Mouse (Mus musculus): ENCODE data around the gene Fam160b1. TPM values are rescaled to one million over a fixed set of nuclear protein-coding genes. Genes with fewer than 3 reads are reported as not detected.

The Fam160b1 gene
- polyA plus RNA-seq, 1 experiment from 2014 or later, result 16.6 TPM

DNA sequence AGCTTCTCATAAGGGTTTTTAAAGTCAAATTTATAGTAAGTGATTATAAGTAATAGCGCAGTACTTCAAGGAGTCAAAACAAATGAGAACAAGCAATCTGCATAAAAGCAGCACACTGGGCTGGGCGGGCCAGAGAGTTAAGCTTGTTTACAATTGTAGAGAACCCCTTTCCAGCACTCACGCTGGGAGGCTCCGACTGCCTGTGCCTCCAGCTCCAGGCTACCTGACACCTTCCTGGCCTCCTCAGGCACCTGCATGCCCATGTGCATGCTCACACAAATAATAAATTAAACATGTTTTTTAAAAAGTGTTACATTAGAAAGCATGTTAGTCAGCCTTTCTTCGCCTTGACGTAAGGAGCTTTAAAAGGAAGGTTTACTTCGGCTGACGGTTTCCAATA lies 25.3 kb upstream of the Fam160b1 start:
- no peak overlapping the region for H3K27ac ChIP-seq (ENCODE audit: low read length)
- ATAC-seq (ENCODE audit: insufficient number of reproducible peaks, insufficient read depth, low FRiP score, low read depth), result no peak
- no peaks in the 10 kb centered on the region for H3K4me1 ChIP-seq (ENCODE audit: control insufficient read depth, insufficient read depth, low read length)
- no peaks in the 10 kb centered on the region for H3K36me3 ChIP-seq (ENCODE audit: control insufficient read depth, insufficient read depth, low read length)
- no peaks in the 10 kb centered on the region for H3K27me3 ChIP-seq (ENCODE audit: control insufficient read depth, insufficient read depth, low read length)
- 50% methylated on average over 8 of the region's 8 CpGs for WGBS
- H3K4me2 ChIP-seq (replicated peaks; ENCODE audit: low read depth, low read length), result no peak overlapping the region
- no peak overlapping the region for H3K9ac ChIP-seq (replicated peaks; ENCODE audit: low read depth, low read length)
- H3K4me3 ChIP-seq (ENCODE audit: low read depth, low read length), result no peak overlapping the region
- no peaks in the 10 kb centered on the region for H3K9me3 ChIP-seq (ENCODE audit: control insufficient read depth, low read depth, low read length)

DNA sequence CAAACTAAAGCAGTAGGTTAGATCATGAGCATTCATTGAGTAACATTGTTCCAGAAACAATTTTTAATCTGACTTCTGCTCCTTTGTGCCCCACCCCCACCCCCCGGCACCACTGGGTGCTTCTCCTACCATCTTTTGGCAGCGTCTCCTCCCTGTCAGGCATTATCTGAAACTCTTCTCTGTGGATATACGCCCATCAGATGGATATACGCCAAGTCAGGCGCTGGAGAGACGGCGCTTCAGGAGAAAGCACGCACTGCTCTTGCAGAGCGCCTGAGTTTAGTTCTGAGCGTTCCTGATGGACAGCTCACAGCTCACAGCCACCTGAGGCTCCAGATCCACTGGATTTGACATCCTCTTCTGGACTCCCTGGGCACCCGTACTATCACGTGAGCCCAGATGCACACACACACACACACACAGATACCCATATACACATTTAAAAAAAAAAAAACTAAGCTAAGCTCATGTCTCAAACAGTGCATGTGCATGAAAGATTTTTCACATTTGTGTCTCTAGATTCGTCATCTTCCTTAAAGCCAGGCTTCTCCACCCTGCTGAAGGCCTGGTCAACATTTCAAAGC lies 21.1 kb upstream of the Fam160b1 start:
- Histone ChIP-seq H3K36me3 (ENCODE audit: control insufficient read depth, insufficient read depth, low read length) (no peaks in the 10 kb centered on the region), H3K4me1 (ENCODE audit: control insufficient read depth, insufficient read depth, low read length) (no peaks in the 10 kb centered on the region)
- WGBS, result 78% methylated on average over 13 of the region's 13 CpGs

DNA sequence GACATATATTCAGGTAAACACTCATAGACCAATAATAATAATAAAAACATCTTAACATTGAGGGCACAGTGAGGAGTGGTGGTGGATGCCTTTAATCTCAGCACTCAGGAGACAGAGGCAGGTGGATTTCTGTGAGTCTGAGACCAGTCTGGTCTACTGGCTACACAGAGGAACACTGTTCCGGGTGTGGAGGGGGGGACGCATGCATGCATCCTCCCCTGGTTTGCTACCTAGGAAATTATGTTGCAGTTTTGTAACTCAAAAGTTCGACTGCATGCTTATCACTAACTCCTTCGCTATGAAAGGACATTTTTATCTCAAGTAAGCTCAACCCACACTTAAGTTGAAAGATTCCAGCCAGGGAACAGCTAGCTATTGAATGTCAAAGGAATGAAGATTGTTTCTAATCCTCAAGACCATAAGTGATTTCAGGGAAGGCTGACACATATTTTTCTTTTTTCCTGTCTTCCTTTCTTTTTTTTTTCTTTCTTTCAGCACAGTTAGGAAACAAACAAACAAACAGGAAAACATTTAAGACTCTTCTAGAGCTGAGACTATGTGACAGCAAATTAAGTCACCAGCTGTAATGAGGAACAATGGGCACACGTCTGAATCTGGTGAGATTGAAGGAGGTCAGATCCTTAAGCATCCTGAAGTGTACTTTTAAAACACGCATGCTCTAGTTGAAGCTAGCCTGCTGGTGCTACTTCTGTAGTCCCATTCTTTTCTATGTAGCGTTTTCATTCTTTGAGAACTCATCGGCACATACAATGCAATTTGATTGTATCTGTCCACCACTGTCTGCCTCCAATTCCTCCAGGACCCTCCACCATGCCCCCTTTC lies 19.4 kb upstream of the Fam160b1 start:
- Histone ChIP-seq H3K9ac (replicated peaks; ENCODE audit: low read depth, low read length) (no peak overlapping the region), H3K36me3 (ENCODE audit: control insufficient read depth, insufficient read depth, low read length) (no peaks in the 10 kb centered on the region), H3K4me3 (ENCODE audit: low read depth, low read length) (no peak overlapping the region), H3K4me1 (ENCODE audit: control insufficient read depth, insufficient read depth, low read length) (no peaks in the 10 kb centered on the region), H3K9me3 (ENCODE audit: control insufficient read depth, low read depth, low read length) (no peaks in the 10 kb centered on the region), H3K27me3 (ENCODE audit: control insufficient read depth, insufficient read depth, low read length) (no peaks in the 10 kb centered on the region), H3K4me2 (replicated peaks; ENCODE audit: low read depth, low read length) (no peak overlapping the region), H3K27ac (ENCODE audit: low read length) (no peak overlapping the region)
- no peak for ATAC-seq (ENCODE audit: insufficient number of reproducible peaks, insufficient read depth, low FRiP score, low read depth)
- WGBS, result 71% methylated on average over 8 of the region's 8 CpGs

More for the DNA sequence above, 21.1 kb upstream of the Fam160b1 start:
- Histone ChIP-seq H3K4me3 (ENCODE audit: low read depth, low read length) (no peak overlapping the region), H3K27me3 (ENCODE audit: control insufficient read depth, insufficient read depth, low read length) (no peaks in the 10 kb centered on the region), H3K9me3 (ENCODE audit: control insufficient read depth, low read depth, low read length) (no peaks in the 10 kb centered on the region), H3K9ac (replicated peaks; ENCODE audit: low read depth, low read length) (no peak overlapping the region), H3K4me2 (replicated peaks; ENCODE audit: low read depth, low read length) (no peak overlapping the region), H3K27ac (ENCODE audit: low read length) (no peak overlapping the region)
- ATAC-seq (ENCODE audit: insufficient number of reproducible peaks, insufficient read depth, low FRiP score, low read depth), result no peak

DNA sequence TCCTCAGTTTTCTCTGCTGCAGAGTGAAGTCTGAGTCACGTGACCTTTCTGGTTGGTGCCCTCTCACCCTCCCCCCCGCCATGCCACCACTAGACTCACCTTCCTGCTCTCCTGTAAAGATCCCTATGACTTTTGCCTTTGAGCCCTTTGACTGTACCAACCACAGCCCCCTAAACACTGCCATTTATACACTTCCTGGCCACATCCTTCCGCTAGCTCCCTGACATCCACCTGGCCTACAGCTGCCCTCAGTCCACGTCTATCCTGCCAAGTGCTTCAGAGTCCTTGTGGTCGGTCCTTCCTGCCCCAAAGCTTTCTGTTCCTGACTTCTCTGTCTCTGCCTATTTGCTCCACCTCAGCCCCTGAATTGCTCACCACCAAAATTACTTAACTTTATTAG lies 16.6 kb upstream of the Fam160b1 start:
- 68% methylated on average over 5 of the region's 5 CpGs for WGBS

DNA sequence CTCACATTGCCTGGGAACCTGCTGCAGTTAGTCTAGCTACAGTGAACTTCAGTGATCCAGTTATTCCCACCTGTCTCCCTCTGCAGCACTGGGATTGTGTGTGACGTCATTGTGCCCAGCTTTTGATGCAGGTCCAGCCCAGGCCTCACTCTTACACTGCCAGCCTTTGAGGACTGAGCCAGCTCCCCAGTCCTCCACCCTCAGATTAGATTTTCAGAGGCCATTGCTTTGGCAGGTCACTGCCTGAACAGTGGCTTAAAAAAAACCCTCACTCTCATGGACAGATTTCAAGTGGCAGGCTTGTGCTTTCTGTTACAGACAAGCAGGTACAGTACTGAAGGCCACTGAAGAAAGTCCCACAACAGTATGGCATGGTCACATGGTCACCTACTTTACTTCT lies 15.8 kb upstream of the Fam160b1 start:
- no peak overlapping the region for H3K9ac ChIP-seq (replicated peaks; ENCODE audit: low read depth, low read length)
- H3K4me1 ChIP-seq (ENCODE audit: control insufficient read depth, insufficient read depth, low read length), result no peaks in the 10 kb centered on the region
- no peak for ATAC-seq (ENCODE audit: insufficient number of reproducible peaks, insufficient read depth, low FRiP score, low read depth)
- H3K4me3 ChIP-seq (ENCODE audit: low read depth, low read length), result no peak overlapping the region
- H3K4me2 ChIP-seq (replicated peaks; ENCODE audit: low read depth, low read length), result no peak overlapping the region
- H3K36me3 ChIP-seq (ENCODE audit: control insufficient read depth, insufficient read depth, low read length), result no peaks in the 10 kb centered on the region
- H3K27ac ChIP-seq (ENCODE audit: low read length), result no peak overlapping the region
- 73% methylated on average over 1 of the region's 1 CpGs for WGBS
- H3K9me3 ChIP-seq (ENCODE audit: control insufficient read depth, low read depth, low read length), result peaks cover 8% of the 10 kb centered on the region; the same call in 1 of the 2 replicates
- H3K27me3 ChIP-seq (ENCODE audit: control insufficient read depth, insufficient read depth, low read length), result no peaks in the 10 kb centered on the region

More for the DNA sequence above, 16.6 kb upstream of the Fam160b1 start:
- peaks cover 8% of the 10 kb centered on the region; the same call in 1 of the 2 replicates for H3K9me3 ChIP-seq (ENCODE audit: control insufficient read depth, low read depth, low read length)
- H3K27me3 ChIP-seq (ENCODE audit: control insufficient read depth, insufficient read depth, low read length), result no peaks in the 10 kb centered on the region
- ATAC-seq (ENCODE audit: insufficient number of reproducible peaks, insufficient read depth, low FRiP score, low read depth), result no peak
- H3K4me1 ChIP-seq (ENCODE audit: control insufficient read depth, insufficient read depth, low read length), result no peaks in the 10 kb centered on the region
- no peaks in the 10 kb centered on the region for H3K36me3 ChIP-seq (ENCODE audit: control insufficient read depth, insufficient read depth, low read length)
- no peak overlapping the region for H3K4me2 ChIP-seq (replicated peaks; ENCODE audit: low read depth, low read length)
- H3K27ac ChIP-seq (ENCODE audit: low read length), result no peak overlapping the region
- no peak overlapping the region for H3K9ac ChIP-seq (replicated peaks; ENCODE audit: low read depth, low read length)
- H3K4me3 ChIP-seq (ENCODE audit: low read depth, low read length), result no peak overlapping the region

DNA sequence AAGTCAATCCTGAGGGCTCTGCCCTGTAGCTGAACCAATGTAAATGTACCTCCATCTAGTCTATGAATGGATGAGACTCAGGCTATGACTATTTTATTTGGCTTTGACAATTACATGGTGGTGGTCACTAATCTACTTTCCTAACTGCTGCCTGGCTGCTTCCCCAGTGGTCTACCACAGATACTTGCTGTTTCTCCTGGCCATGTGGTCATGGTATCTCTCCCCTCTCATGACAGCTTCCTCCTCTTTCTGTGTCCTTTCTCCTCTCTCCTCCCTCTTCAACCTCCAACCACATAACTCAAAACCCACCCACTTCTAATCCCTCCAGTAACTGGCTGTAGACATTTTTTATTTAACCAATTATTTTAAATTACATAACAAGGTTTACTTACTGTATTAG lies 11.4 kb upstream of the Fam160b1 start:
- Histone ChIP-seq H3K4me3 (ENCODE audit: low read depth, low read length) (no peak overlapping the region), H3K4me2 (replicated peaks; ENCODE audit: low read depth, low read length) (no peak overlapping the region), H3K27ac (ENCODE audit: low read length) (no peak overlapping the region), H3K9me3 (ENCODE audit: control insufficient read depth, low read depth, low read length) (peaks cover 8% of the 10 kb centered on the region; the same call in 1 of the 2 replicates), H3K9ac (replicated peaks; ENCODE audit: low read depth, low read length) (no peak overlapping the region), H3K27me3 (ENCODE audit: control insufficient read depth, insufficient read depth, low read length) (no peaks in the 10 kb centered on the region), H3K4me1 (ENCODE audit: control insufficient read depth, insufficient read depth, low read length) (no peaks in the 10 kb centered on the region), H3K36me3 (ENCODE audit: control insufficient read depth, insufficient read depth, low read length) (no peaks in the 10 kb centered on the region)
- no peak for ATAC-seq (ENCODE audit: insufficient number of reproducible peaks, insufficient read depth, low FRiP score, low read depth)

DNA sequence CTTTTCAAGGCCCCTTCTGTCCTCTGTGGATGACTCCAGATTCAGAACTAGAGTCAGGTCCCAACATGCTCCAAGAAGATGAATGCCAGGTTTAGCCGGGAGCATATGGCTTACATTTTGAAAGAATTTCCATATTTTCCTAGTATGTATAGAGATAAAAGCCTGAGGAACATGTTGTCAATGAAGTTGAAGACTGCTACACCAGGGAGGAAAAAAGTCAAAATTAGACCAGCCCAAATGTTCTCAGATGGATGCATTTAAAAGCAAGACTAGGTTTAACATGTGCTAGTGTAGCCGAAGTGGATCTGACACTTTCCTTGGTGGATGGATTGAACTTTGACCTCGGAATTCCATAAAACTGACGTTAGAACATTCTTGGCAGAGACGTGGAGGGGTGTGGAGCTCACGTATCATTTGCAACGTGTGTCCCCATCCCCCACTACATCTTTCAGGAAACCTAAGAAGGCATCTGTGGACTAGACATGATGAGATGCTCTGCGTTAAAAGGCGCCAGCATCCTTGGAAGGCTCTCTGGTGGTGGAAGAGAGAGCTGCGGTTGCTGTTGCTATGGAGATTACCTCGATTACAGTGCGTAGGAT lies 8.0 kb upstream of the Fam160b1 start:
- Histone ChIP-seq H3K27ac (ENCODE audit: low read length) (no peak overlapping the region), H3K27me3 (ENCODE audit: control insufficient read depth, insufficient read depth, low read length) (no peaks in the 10 kb centered on the region), H3K4me2 (replicated peaks; ENCODE audit: low read depth, low read length) (no peak overlapping the region), H3K9me3 (ENCODE audit: control insufficient read depth, low read depth, low read length) (peaks cover under 1% of the 10 kb centered on the region; the same call in 1 of the 2 replicates), H3K9ac (replicated peaks; ENCODE audit: low read depth, low read length) (no peak overlapping the region), H3K4me1 (ENCODE audit: control insufficient read depth, insufficient read depth, low read length) (peaks cover 14% of the 10 kb centered on the region; the same call in 1 of the 2 replicates), H3K36me3 (ENCODE audit: control insufficient read depth, insufficient read depth, low read length) (no peaks in the 10 kb centered on the region), H3K4me3 (ENCODE audit: low read depth, low read length) (no peak overlapping the region)
- no peak for ATAC-seq (ENCODE audit: insufficient number of reproducible peaks, insufficient read depth, low FRiP score, low read depth)
- 60% methylated on average over 12 of the region's 12 CpGs for WGBS

DNA sequence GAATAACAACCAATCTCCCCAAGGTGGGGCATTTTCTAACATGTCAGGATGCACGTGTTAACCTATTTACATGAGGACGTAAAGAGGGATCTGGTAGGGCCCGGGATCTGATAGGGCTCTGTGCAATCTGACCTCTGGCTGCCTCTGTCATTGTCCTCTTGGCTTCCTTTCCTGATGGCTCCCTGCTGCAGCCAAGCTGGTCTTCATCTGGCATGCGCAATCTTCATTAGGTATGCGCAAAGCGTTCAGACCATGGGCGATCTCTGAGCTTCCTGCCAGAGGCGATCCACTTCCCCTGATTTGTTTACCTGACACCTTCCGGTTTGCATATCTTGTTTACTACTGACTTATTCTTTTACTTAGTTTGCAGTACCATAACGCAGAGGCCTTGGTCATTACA lies 7.3 kb upstream of the Fam160b1 start:
- ATAC-seq (ENCODE audit: insufficient number of reproducible peaks, insufficient read depth, low FRiP score, low read depth), result no peak
- no peaks in the 10 kb centered on the region for H3K27me3 ChIP-seq (ENCODE audit: control insufficient read depth, insufficient read depth, low read length)
- H3K4me2 ChIP-seq (replicated peaks; ENCODE audit: low read depth, low read length), result no peak overlapping the region
- peaks cover 18% of the 10 kb centered on the region; the same call in 1 of the 2 replicates for H3K4me1 ChIP-seq (ENCODE audit: control insufficient read depth, insufficient read depth, low read length)
- H3K27ac ChIP-seq (ENCODE audit: low read length), result no peak overlapping the region
- H3K4me3 ChIP-seq (ENCODE audit: low read depth, low read length), result no peak overlapping the region
- no peaks in the 10 kb centered on the region for H3K9me3 ChIP-seq (ENCODE audit: control insufficient read depth, low read depth, low read length)
- no peak overlapping the region for H3K9ac ChIP-seq (replicated peaks; ENCODE audit: low read depth, low read length)
- WGBS, result 89% methylated on average over 10 of the region's 10 CpGs
- H3K36me3 ChIP-seq (ENCODE audit: control insufficient read depth, insufficient read depth, low read length), result no peaks in the 10 kb centered on the region
